Mouse (Mus musculus) left cerebral cortex, adult 9 months (tissue): ENCODE measurements around the gene Wdfy2.
"Not testable (repeated sequence)": the region's sequence is repeated elsewhere in the genome, so short reads cannot be mapped to it uniquely, and the experiment has no call there.

Source experiments
- DNase-seq, 2 experiments: peaks; one replicate each; pipeline ENCODE4 v3.0.0; 2022; ENCODE audit warnings: low spot score in 2 of 2

The Wdfy2 gene

GRCm38 (mm10) chr14:62878634-62879430, 41.4 kb downstream of the Wdfy2 start:
- DNase-seq, result no peak

- DNase-seq, result peak; percentile 61 to 88
Measured at GRCm38 (mm10) chr14:62879497-62879896, 42.0 kb downstream of the Wdfy2 start.

DNA sequence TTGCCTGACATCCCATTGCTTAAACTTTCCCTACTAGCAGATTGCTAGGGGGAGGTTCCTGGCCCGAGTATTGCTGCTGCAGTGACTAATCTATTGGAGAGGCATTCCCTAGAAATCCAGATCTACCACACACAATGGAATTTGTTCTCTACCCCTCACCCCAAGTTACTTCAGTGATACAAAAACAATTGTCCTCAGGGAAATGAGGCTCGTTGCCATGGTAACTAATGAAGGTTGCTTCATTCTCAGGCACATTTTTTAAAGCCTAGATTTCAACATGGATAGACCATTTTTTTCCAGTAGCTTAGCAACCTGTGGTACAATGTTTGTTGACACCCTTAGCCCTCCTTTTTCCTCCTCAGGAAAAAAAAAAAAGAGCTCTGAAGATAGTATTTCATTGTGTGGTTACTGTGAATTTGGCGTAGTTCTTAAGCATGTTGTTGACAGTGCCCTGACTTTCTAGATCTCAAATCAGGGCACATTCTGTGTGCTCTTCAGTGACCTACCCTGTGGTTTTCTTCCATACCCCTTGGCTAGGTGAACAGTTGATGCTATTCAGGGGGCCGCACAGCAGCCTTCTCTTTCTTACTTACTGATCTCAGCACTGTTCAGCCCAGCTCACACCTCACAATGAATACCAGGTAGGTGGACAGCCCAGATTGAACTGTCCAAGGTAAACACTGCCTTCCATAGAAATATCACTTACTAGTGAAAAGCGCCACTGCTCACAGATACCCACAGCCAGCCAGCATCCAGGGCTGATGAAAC, 42.8 kb downstream of the Wdfy2 start:
- DNase-seq, result peak; percentile 79 to 82

DNA sequence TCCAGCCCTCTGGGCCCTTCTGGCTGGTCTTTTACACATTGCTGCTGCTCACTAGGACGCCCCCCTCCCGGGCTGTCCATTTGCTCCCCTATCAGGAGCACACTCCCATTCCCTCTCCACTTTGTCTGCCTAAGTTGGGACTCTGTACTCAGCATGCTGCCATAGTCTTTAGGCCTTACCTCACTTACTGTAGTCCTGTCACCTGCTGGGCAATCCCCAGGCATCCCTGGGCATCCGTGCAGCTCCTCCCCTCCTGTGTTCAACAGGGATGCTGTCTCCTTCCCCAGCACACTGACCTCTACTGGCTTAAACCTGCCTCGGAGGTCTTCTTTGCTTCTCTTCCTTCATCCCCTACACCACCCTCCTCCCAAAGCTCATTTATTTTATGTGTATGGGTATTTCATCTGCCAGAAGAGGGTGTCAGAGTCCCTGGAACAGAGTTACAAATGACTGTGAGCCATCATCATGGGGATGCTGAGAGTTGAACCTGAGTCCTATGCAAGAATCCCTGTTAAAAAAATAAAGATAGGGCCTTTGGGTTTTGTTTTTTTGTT, 44.7 kb downstream of the Wdfy2 start:
- DNase-seq, result no peak

DNA sequence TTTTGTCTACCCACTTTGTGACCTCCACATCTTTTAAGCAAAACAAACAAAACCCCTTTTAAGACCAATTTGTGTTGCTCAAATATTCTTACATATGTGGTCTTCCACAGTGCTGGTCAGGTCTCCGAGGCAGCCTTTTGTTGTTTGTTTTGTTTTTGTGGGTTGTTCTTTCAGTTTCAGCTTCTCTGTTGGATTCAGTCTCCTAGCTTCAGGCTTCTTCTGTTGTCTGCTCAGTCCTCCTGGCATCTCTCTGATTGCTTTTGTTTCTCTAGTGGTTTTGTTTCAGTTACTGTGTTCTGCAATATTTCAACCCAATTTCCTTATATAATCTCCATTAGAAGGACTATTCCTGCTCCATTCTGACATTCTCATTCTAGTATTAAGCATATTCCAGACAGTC, 46.1 kb downstream of the Wdfy2 start:
- DNase-seq, result no peak

GRCm38 (mm10) chr14:62884171-62884570, 46.7 kb downstream of the Wdfy2 start:
- no peak for DNase-seq

- no peak for DNase-seq
Measured at GRCm38 (mm10) chr14:62884639-62885038, 47.2 kb downstream of the Wdfy2 start.

DNA sequence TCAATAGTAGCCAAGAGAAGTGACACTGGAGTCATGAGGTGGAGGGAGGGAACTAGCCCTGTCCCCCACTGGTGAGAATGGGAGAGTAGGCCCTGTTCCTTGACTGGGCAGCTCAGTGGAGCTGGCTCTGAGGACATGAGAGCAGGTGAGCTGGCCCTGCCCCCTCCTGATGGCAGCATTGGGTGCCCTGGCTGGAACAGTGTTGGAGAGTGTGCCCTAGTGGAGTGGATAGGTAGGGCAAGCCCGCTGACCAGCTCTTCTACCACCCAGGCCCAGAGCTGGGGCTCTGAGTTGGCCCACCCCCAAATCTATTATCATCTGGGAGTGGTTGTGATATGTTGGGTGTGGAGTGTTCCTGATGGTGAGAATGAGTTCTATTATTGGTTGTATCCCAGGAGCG, 47.7 kb downstream of the Wdfy2 start:
- DNase-seq, result no peak

GRCm38 (mm10) chr14:62891401-62891800, 53.9 kb downstream of the Wdfy2 start:
- no peak for DNase-seq

- peak; percentile 61 to 94 for DNase-seq
Measured at GRCm38 (mm10) chr14:62892771-62893641, 55.5 kb downstream of the Wdfy2 start.

DNA sequence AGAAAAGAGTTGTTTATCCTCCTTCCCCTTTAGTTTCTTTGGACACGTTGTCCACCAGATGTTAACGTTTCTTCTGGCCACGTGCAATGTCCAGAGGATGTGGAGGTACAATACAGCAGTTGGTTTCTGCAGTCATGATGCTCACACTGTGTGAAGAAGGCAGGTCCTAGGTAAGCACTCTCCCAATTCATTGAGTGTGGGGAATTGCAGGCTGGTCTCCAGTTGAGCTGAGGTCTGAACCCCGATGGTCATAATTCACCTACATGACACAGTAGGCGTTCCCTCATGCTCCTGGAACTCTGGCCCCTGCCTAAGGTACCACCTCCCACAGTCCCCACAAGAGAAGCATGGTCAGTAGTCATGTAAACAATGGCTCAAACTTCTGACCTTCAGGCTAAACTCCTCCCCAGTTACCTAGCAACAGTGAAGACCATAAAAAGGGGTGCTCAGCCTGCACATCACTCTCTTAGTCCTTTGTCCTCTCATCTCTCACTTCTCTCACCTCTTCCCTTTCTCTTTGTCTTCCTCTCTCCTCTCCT, 56.2 kb downstream of the Wdfy2 start:
- not testable (repeated sequence) for DNase-seq

GRCm38 (mm10) chr14:62894924-62895840, 57.7 kb downstream of the Wdfy2 start:
- no peak for DNase-seq

DNA sequence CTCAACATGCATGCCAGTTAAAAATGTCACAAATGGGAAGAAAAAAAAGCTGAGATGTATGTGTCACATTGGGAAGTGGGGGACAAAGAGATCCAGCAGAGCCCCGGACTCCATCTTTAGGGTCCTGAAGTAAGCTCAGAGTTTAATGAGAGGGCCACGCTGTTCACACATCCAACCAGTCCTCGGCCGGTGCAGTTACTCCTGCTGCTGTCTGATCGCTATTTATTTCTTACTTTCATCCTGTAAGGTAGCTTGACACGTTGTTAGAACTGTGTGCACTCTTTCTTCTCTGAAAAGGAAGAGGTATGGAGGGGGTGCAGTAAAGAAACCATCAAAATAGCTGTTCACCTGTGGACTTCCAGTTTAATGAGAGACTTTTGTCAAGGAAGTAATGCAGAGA, 60.6 kb downstream of the Wdfy2 start:
- no peak for DNase-seq

- DNase-seq, result no peak
Measured at GRCm38 (mm10) chr14:62907888-62908287, 70.4 kb downstream of the Wdfy2 start.

DNA sequence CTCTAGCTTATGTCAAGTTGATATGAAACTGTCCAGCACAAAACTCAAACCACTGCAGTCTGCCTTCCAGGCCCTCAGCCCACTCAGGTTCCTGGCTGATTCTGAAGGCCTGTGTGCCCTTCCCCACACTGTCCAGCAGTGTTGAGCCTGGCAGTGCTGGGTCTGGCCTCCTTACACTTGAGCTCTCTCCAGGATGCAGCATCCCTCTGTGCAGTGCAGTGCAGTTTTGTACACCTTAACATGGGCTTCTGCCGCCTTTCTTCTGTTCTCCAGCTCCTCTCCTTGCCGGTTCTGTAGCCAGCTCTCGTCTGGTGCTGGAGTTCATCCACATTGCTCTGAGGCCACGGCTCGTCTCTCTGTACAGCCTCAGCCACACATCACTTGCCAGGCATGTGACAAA, 71.1 kb downstream of the Wdfy2 start:
- DNase-seq, result no peak

GRCm38 (mm10) chr14:62910859-62911258, 73.4 kb downstream of the Wdfy2 start:
- DNase-seq, result no peak

DNA sequence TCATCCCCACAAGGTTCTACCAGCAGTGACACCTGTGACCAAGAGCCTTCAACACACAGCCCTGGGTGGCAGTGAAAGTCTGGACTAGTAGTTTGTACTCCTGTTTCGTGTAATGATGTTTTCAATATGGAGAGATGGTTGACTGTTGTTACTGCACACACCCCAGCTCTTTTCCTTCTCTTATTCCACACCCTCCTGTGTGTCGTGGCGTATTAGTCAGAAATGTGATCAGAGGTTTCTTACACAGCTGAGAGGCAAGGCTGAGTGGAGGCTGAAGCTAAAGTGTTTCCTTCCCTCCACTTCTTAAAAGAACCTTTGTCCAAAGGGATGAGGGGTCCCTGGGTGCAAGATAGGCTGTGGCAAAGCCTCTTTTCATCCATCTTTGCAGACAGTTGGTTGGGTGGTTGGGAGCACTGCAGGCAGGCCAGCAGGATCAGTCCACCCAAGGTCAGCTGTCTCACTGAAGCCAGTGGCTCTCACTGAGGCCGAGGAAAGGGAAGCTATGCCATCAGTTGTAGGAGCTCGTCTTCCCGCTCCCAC, 77.7 kb downstream of the Wdfy2 start:
- DNase-seq, result no peak

DNA sequence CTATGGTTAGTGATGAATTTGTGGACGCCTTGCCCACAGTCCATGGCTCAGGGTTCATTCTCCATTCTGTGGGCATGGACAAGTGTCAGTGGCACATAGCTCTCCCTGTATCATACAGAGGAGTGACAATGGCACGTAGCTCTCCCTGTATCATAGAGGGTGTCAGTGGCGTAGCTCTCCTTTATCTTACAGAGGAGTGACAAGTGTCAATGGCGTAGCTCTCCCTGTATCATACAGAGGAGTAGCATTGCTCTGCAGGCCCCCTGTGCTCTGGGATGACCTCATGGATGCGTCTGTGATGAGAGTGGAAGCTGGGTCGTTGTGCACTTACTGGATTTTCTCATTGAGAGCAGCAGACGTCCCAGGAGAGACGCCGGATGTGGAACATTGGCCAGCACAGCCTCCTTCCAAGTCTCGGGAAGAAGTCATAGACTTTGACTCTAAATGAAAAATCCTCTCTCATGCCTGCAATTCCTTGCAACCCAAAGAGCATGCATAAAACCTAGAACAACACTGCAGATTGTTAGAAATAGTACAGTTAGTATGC, 79.1 kb downstream of the Wdfy2 start:
- DNase-seq, result no peak

DNA sequence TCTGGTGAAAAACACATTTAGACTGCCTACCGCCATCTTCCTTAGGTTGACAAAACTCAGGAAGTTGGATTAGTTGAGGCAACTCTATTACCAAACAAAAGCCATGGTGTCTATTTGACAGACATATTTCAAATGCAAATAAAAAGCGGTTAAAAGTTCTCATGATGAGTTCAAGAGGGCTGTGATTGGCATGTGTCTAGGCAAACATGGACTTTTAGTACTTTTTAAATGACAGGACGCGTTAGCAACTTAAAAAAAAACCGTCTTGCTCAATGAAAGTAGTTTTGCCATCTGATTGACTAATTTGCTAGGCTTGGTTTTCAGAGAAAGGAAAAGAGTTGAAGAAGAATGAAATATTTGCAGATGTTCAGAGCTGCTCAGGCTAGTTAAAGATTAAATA, 83.9 kb downstream of the Wdfy2 start:
- no peak for DNase-seq

DNA sequence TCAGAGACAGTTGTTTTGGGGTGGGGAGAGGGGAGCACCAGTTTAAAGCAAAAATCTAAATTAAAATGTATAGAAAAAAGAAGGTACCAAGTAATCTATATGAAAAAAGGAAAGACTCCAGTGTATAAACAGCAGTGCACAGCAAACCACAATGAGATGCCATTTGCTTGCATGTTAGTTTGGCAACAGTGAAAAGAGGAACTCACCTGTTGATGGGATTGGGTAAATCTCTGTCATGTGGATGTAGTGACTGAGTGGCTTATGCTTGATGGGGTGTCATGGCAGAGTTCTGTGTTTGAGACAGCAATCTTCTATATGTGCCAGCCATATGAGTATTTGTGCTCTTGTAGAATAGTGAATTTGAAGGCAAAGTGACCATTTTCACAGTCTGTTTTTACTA, 85.2 kb downstream of the Wdfy2 start:
- no peak for DNase-seq
